Mouse (Mus musculus) forebrain, embryonic 11.5 days (tissue): ENCODE measurements at regions not wholly inside any gene's neighbourhood (a gene's known extent, or its start where the extent isn't known, plus 50 kb on each side); places are given as distances from the start of the nearest gene placed in this dataset.

ENCODE experiments used
- ATAC-seq: fragments of 200-750 bp; cut with Nextera tagmentation; replicated peaks from 2 replicates; pipeline ENCODE4 v1.8.0; 2017; ENCODE audit warnings: moderate TSS enrichment; ENCODE audit not compliant: low FRiP score
- DNase-seq: peaks from one replicate; pipeline ENCODE4 v3.0.0-alpha.2; 2017; ENCODE audit warnings: low spot score
- H3K27ac ChIP-seq: fragments of 300-500 bp; sonication (generic); 2 replicates; pipeline ENCODE4 v1.5.1; 2014; ENCODE audit warnings: low read depth, low read length
- H3K27me3 ChIP-seq: fragments of 300-500 bp; sonication (generic); 2 replicates; pipeline ENCODE4 v1.6.1; 2014; ENCODE audit warnings: mild to moderate bottlenecking, low read length, mixed read lengths; ENCODE audit not compliant: control insufficient read depth, insufficient read depth
- H3K36me3 ChIP-seq: fragments of 300-500 bp; sonication (generic); 2 replicates; pipeline ENCODE4 v1.6.1; 2014; ENCODE audit warnings: mild to moderate bottlenecking, low read length, moderate library complexity, mixed read lengths; ENCODE audit not compliant: control insufficient read depth, insufficient read depth
- H3K4me1 ChIP-seq: fragments of 300-500 bp; sonication (generic); replicated peaks from 2 replicates; pipeline ENCODE4 v1.6.1; 2014; ENCODE audit warnings: low read length, mixed read lengths; ENCODE audit not compliant: control insufficient read depth, insufficient read depth
- H3K4me2 ChIP-seq: fragments of 300-500 bp; sonication (generic); 2 replicates; pipeline ENCODE4 v1.6.1; 2014; ENCODE audit warnings: low read depth, mild to moderate bottlenecking, low read length, moderate library complexity, mixed read lengths; ENCODE audit not compliant: severe bottlenecking
- H3K4me3 ChIP-seq: fragments of 300-500 bp; sonication (generic); 2 replicates; pipeline ENCODE4 v1.5.1; 2014; ENCODE audit warnings: low read depth, low read length
- H3K9ac ChIP-seq: fragments of 300-500 bp; sonication (generic); 2 replicates; pipeline ENCODE4 v1.6.1; 2014; ENCODE audit warnings: low read length
- H3K9me3 ChIP-seq: fragments of 300-500 bp; sonication (generic); 2 replicates; pipeline ENCODE4 v1.6.1; 2016; ENCODE audit warnings: low read length, mixed read lengths; ENCODE audit not compliant: control insufficient read depth
- WGBS: fragments of 180-500 bp; shearing (Covaris S2); extraction: QIAGEN DNeasy Blood & Tissue Kit; methylation state at CpG from one replicate; pipeline ENCODE4 v1.1.7; 2014; 5-methylcytosine and 5-hydroxymethylcytosine counted together

DNA sequence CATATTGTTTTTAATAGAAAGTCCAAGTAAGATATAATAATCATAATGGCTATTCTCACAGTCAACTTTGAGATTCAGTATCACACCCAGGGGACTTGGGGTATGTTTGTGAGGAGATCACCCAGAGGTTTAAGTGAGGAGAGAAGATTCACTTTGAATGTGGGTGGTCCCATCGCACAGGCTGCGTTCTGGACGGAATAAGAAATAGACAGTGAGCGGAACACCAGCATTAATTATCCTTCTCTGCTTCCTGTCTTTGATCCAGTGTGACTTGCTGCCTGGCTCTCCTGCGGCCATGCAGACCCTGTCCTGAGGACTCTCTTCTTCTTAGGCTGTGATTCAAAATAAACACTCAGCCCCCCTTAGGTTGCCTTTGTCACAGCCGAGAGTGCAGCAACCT is 60.6 kb upstream of the Kras start:
- no peaks in the 10 kb centered on the region for H3K9me3 ChIP-seq
- H3K27me3 ChIP-seq, result no peaks in the 10 kb centered on the region
- H3K4me2 ChIP-seq, result no peak overlapping the region
- no peak overlapping the region for H3K4me3 ChIP-seq
- DNase-seq, result no peak
- 54% methylated on average over 6 of the region's 6 CpGs for WGBS
- ATAC-seq, result no peak
- H3K27ac ChIP-seq, result no peak overlapping the region
- no peaks in the 10 kb centered on the region for H3K36me3 ChIP-seq
- H3K9ac ChIP-seq, result no peak overlapping the region
- no peaks in the 10 kb centered on the region for H3K4me1 ChIP-seq

- Histone ChIP-seq H3K4me2 (no peak overlapping the region), H3K27ac (no peak overlapping the region), H3K4me1 (no peaks in the 10 kb centered on the region), H3K4me3 (no peak overlapping the region), H3K9me3 (no peaks in the 10 kb centered on the region), H3K9ac (no peak overlapping the region), H3K27me3 (no peaks in the 10 kb centered on the region), H3K36me3 (no peaks in the 10 kb centered on the region)
- 94% methylated on average over 3 of the region's 3 CpGs for WGBS
- ATAC-seq, result no peak
- DNase-seq, result no peak
Observed at GRCm38 (mm10) chr6:145309025-145309424, 59.0 kb upstream of the Kras start.

- DNase-seq (no peak), ATAC-seq (no peak)
- Histone ChIP-seq H3K36me3 (no peaks in the 10 kb centered on the region), H3K9ac (no peak overlapping the region), H3K27ac (no peak overlapping the region), H3K27me3 (no peaks in the 10 kb centered on the region), H3K4me1 (peaks cover 6% of the 10 kb centered on the region; the same call in 1 of the 2 replicates), H3K4me2 (no peak overlapping the region), H3K9me3 (no peaks in the 10 kb centered on the region), H3K4me3 (no peak overlapping the region)
- 96% methylated on average over 8 of the region's 8 CpGs for WGBS
Observed at GRCm38 (mm10) chr6:145307237-145307636, 57.2 kb upstream of the Kras start.

GRCm38 (mm10) chr6:145306331-145307124 is 56.5 kb upstream of the Kras start:
- no peak overlapping the region for H3K4me3 ChIP-seq
- no peaks in the 10 kb centered on the region for H3K9me3 ChIP-seq
- H3K4me1 ChIP-seq, result peaks cover 6% of the 10 kb centered on the region; the same call in 1 of the 2 replicates
- H3K27ac ChIP-seq, result no peak overlapping the region
- H3K9ac ChIP-seq, result no peak overlapping the region
- no peak overlapping the region for H3K4me2 ChIP-seq
- no peaks in the 10 kb centered on the region for H3K27me3 ChIP-seq
- 88% methylated on average over 18 of the region's 18 CpGs for WGBS
- DNase-seq (no peak), ATAC-seq (no peak)
- no peaks in the 10 kb centered on the region for H3K36me3 ChIP-seq

DNA sequence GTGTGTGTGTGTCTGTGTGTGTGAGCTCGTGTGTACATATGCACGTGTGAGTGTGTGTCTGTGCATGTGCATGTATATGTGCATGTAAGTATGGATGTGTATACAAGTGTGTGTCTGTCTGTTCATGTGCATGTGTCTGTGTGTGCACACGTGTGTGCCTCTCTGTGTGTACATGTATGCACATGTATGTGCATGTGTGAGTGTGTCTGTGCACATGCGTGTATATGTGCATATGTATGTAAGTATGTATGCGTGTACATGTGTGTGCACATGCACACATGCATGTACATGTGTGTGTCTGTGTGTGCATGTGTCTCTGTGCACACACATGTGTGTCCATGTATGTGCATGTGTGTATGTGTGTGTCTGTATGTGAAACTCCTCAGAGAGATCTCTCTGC is 55.6 kb upstream of the Kras start:
- DNase-seq (no peak), ATAC-seq (no peak)
- whole genome bisulfite sequencing, result 95% methylated on average over 5 of the region's 5 CpGs

GRCm38 (mm10) chr6:145303641-145304070 is 53.6 kb upstream of the Kras start:
- Histone ChIP-seq H3K4me3 (no peak overlapping the region), H3K9me3 (no peaks in the 10 kb centered on the region), H3K27ac (no peak overlapping the region), H3K4me2 (peak overlapping the region; percentile 19; the same call in 1 of the 2 replicates), H3K9ac (no peak overlapping the region; the same call in 1 of the 2 replicates), H3K36me3 (no peaks in the 10 kb centered on the region), H3K27me3 (no peaks in the 10 kb centered on the region), H3K4me1 (peaks cover 6% of the 10 kb centered on the region; the same call in 1 of the 2 replicates)
- ATAC-seq (peak; percentile 56), DNase-seq (peak; percentile 56)
- 20% methylated on average over 18 of the region's 18 CpGs for WGBS

More for the DNA sequence above, 55.6 kb upstream of the Kras start:
- no peak overlapping the region for H3K4me2 ChIP-seq
- H3K27ac ChIP-seq, result no peak overlapping the region
- peaks cover 6% of the 10 kb centered on the region; the same call in 1 of the 2 replicates for H3K4me1 ChIP-seq
- no peaks in the 10 kb centered on the region for H3K27me3 ChIP-seq
- no peaks in the 10 kb centered on the region for H3K9me3 ChIP-seq
- H3K36me3 ChIP-seq, result no peaks in the 10 kb centered on the region
- H3K4me3 ChIP-seq, result no peak overlapping the region
- H3K9ac ChIP-seq, result no peak overlapping the region

- no peaks in the 10 kb centered on the region for H3K9me3 ChIP-seq
- 0 out of 2 replicates have a peak overlapping the region, but pooled peaks have one; percentile 19 for H3K4me2 ChIP-seq
- H3K27ac ChIP-seq, result no peak overlapping the region
- no peak for DNase-seq
- H3K9ac ChIP-seq, result no peak overlapping the region; the same call in 1 of the 2 replicates
- H3K4me3 ChIP-seq, result no peak overlapping the region
- no peaks in the 10 kb centered on the region for H3K27me3 ChIP-seq
- ATAC-seq, result no peak
- no peaks in the 10 kb centered on the region for H3K36me3 ChIP-seq
- peaks cover 6% of the 10 kb centered on the region; the same call in 1 of the 2 replicates for H3K4me1 ChIP-seq
- WGBS, result 73% methylated on average over 22 of the region's 22 CpGs
Observed at GRCm38 (mm10) chr6:145302907-145303640, 53.0 kb upstream of the Kras start.

DNA sequence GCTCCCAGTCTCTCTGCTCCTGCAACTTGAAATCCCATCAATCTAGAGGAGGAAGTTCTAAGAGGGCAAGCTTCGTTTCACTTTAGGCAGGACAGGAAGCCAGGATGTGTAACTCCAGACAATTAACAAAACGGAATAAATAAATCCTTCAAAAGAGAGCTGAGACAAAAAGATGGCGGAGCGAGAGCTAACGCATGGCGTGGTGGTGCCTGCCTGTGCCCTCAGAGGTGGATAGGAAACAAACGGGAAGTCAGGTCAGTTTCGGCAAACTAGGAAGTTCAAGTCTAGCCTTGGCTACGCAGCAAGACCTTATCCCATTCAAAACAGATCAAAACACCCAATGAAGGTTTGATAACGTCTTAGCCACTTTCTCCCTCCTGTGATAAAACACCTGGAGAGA is 52.1 kb upstream of the Kras start:
- H3K4me1 ChIP-seq, result peaks cover 6% of the 10 kb centered on the region; the same call in 1 of the 2 replicates
- H3K9ac ChIP-seq, result no peak overlapping the region
- H3K9me3 ChIP-seq, result no peaks in the 10 kb centered on the region
- no peak for DNase-seq
- no peaks in the 10 kb centered on the region for H3K27me3 ChIP-seq
- no peak overlapping the region for H3K27ac ChIP-seq
- H3K4me2 ChIP-seq, result no peak overlapping the region
- H3K4me3 ChIP-seq, result no peak overlapping the region
- ATAC-seq, result no peak
- no peaks in the 10 kb centered on the region for H3K36me3 ChIP-seq
- WGBS, result 92% methylated on average over 10 of the region's 10 CpGs
